Mouse (Mus musculus): Measurements from ENCODE around the gene Fam8a1.

DNA sequence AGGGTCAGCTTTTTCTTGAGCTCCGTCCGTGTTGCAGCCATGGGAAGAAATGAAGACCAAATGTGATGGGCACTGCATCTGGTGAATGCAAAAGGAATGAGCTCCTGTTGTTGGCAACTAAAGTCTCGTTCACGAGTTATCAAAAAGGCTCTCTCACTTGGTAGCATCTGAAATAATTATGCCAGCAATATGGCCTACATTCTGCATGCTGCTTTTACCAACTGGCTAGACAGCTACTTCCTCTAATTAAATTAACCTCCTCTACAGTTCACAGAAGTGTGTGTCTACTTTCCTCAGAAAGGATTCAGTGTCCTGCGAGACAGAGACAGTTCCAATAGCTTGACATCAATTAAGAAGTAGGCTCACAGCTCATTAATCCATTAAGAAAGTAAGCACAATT is 14.8 kb upstream of the Fam8a1 start:
- TF ChIP-seq GATA1 (IDR thresholded peaks at IDR 0.05; ENCODE audit: borderline replicate concordance, low read length) (no peak), FLI1 (IDR thresholded peaks at IDR 0.05; ENCODE audit: low read length) (no peak)

All from megakaryocyte, embryonic 14.5 days (primary cell).